ENCODE assay signal across 11 mouse cellular contexts in genomic region chr7:14317209-14317608, GRCm38 (mm10). TPM values are rescaled to one million over a fixed set of nuclear protein-coding genes. Genes with fewer than 3 reads are reported as not detected.
DNase-seq lines count a peak whose midpoint lies in the region; ATAC-seq and TF ChIP-seq lines count a peak whose summit lies in the region.
"Had no signal": no experiment of that assay in that cellular context is flagged by ENCODE, and none has a peak within 500 bp of the region (broad histone marks: within the 10 kb centered on the region; RNA-seq: fewer than 3 reads in every experiment).

No protein-coding gene starts in this region.

- no peaks in the 10 kb centered on the region for H3K36me3 ChIP-seq in intestine, postnatal 0 days (ENCODE audit: control insufficient read depth, insufficient read depth)
- no peaks in the 10 kb centered on the region for H3K36me3 ChIP-seq in intestine, embryonic 16.5 days (ENCODE audit: control insufficient read depth, insufficient read depth, low read length)
- H3K36me3 ChIP-seq: heart, embryonic 15.5 days had no signal

- H3K27ac ChIP-seq in intestine, postnatal 0 days (ENCODE audit: low read depth, low read length): no peak overlapping the region
- H3K27ac ChIP-seq in intestine, embryonic 16.5 days (ENCODE audit: low read length): no peak overlapping the region
- H3K27ac ChIP-seq: heart, embryonic 15.5 days; macrophage had no signal

- ATAC-seq in intestine, postnatal 0 days: no peak
- no peak for ATAC-seq in intestine, embryonic 16.5 days

- no peak overlapping the region for H3K4me3 ChIP-seq in intestine, postnatal 0 days (ENCODE audit: low read depth, low read length)
- no peak overlapping the region for H3K4me3 ChIP-seq in intestine, embryonic 16.5 days (ENCODE audit: low read length)
- H3K4me3 ChIP-seq: heart, embryonic 15.5 days had no signal

- no peaks in the 10 kb centered on the region for H3K4me1 ChIP-seq in intestine, postnatal 0 days (replicated peaks; ENCODE audit: control insufficient read depth, insufficient read depth, low read length)
- H3K4me1 ChIP-seq in intestine, embryonic 16.5 days (ENCODE audit: control insufficient read depth, insufficient read depth, low read length): no peaks in the 10 kb centered on the region
- H3K4me1 ChIP-seq: heart, embryonic 15.5 days had no signal

- no peak overlapping the region for H3K9ac ChIP-seq in intestine, postnatal 0 days (ENCODE audit: low read depth, low read length)
- no peak overlapping the region for H3K9ac ChIP-seq in intestine, embryonic 16.5 days (ENCODE audit: low read depth, low read length)
- H3K9ac ChIP-seq: heart, embryonic 15.5 days had no signal

- TF ChIP-seq CTCF in intestine, postnatal 0 days (IDR thresholded peaks at IDR 0.05; ENCODE audit: low read depth): peak; percentile 67

- no peaks in the 10 kb centered on the region for H3K27me3 ChIP-seq in intestine, postnatal 0 days (replicated peaks; ENCODE audit: control insufficient read depth, insufficient read depth, low read length)
- no peaks in the 10 kb centered on the region for H3K27me3 ChIP-seq in intestine, embryonic 16.5 days (replicated peaks; ENCODE audit: control insufficient read depth, insufficient read depth, low read length)
- H3K27me3 ChIP-seq: heart, embryonic 15.5 days had no signal

- H3K9me3 ChIP-seq in intestine, postnatal 0 days (ENCODE audit: control insufficient read depth): no peaks in the 10 kb centered on the region
- H3K9me3 ChIP-seq in intestine, embryonic 16.5 days (ENCODE audit: control insufficient read depth, low read length): no peaks in the 10 kb centered on the region; the same call in 1 of the 2 replicates
- H3K9me3 ChIP-seq: heart, embryonic 15.5 days had no signal

- 25% methylated on average over 2 of the region's 2 CpGs for WGBS in intestine, postnatal 0 days
- WGBS in intestine, embryonic 16.5 days: 29% methylated on average over 2 of the region's 2 CpGs

- DNase-seq in A20 (ENCODE audit: low read depth, low spot score): peak; percentile 12
- DNase-seq in NIH3T3 (ENCODE audit: low read depth): peak; percentile 39
- DNase-seq in fibroblast of lung, adult 2 months (ENCODE audit: low read depth): peak; percentile 3
- no peak for DNase-seq in ovary, adult 18-20 months (ENCODE audit: low spot score)
- DNase-seq in heart, adult 18-20 months: no peak
- DNase-seq in cerebellum, adult 9-10 months: no peak
- DNase-seq: adrenal gland, postnatal 10 days had no signal

- H3K4me2 ChIP-seq in intestine, postnatal 0 days (replicated peaks; ENCODE audit: low read depth): no peak overlapping the region
- no peak overlapping the region for H3K4me2 ChIP-seq in intestine, embryonic 16.5 days (ENCODE audit: low read depth, low read length)
- H3K4me2 ChIP-seq: heart, embryonic 15.5 days had no signal

RNA-seq across cellular contexts. Expression of gene Obox8, which starts 16.1 kb away (rescaled TPM):
- not detected in 2 replicates for polyA plus RNA-seq in intestine, postnatal 0 days (2015; fragmentation: Nextera tagmentation; extraction: Ambion mirVana)
- polyA plus RNA-seq in intestine, embryonic 16.5 days (2015; fragmentation: Nextera tagmentation; extraction: Ambion mirVana): not detected in 2 replicates
- total RNA-seq in heart, adult 18-20 months (2021): not detected
- total RNA-seq: adrenal gland, postnatal 10 days had no signal
- polyA plus RNA-seq: heart, embryonic 15.5 days; macrophage had no signal

Comparison
In these comparisons a context has a peak if more than half of its experiments do, and no peak if none do; other contexts are left out.
1. DNase-seq: peak in A20 (single experiment), NIH3T3 (single experiment) and fibroblast of lung, adult 2 months (single experiment); none in ovary, adult 18-20 months (single experiment), heart, adult 18-20 months (0 of 2) and cerebellum, adult 9-10 months (single experiment).